ENCODE assay signal across 15 mouse cellular contexts in genomic region chr7:97569372-97569771, GRCm38 (mm10).
"Had no signal": no experiment of that assay in that cellular context is flagged by ENCODE, and none has a peak within 500 bp of the region (broad histone marks: within the 10 kb centered on the region; RNA-seq: fewer than 3 reads in every experiment).

No protein-coding gene starts in this region.

- H3K9me3 ChIP-seq: neural tube, embryonic 15.5 days; stomach, embryonic 15.5 days had no signal

- H3K27me3 ChIP-seq: neural tube, embryonic 15.5 days; stomach, embryonic 15.5 days had no signal

- H3K27ac ChIP-seq: neural tube, embryonic 15.5 days; stomach, embryonic 15.5 days; stomach, postnatal 0 days had no signal

- H3K36me3 ChIP-seq: stomach, embryonic 15.5 days had no signal

- H3K4me2 ChIP-seq: neural tube, embryonic 15.5 days; stomach, embryonic 15.5 days had no signal

- H3K4me3 ChIP-seq: neural tube, embryonic 15.5 days; stomach, embryonic 15.5 days had no signal

- H3K9ac ChIP-seq: neural tube, embryonic 15.5 days; stomach, embryonic 15.5 days had no signal

- DNase-seq: retina, postnatal 1 day; right cerebral cortex, adult 18-20 months; right cerebral cortex, postnatal 14 days; right cerebral cortex, postnatal 25 days; right cerebral cortex, postnatal 4 days; spleen, adult 18-20 months; thymus, adult 18-20 months; thymus, adult 2 months; thymus, postnatal 14 days; thymus, postnatal 25 days; thymus, postnatal 36 days; thymus, postnatal 4 days had no signal

- H3K4me1 ChIP-seq: neural tube, embryonic 15.5 days; stomach, embryonic 15.5 days had no signal
